Mouse (Mus musculus): ENCODE measurements around the gene Gipc3.

DNA sequence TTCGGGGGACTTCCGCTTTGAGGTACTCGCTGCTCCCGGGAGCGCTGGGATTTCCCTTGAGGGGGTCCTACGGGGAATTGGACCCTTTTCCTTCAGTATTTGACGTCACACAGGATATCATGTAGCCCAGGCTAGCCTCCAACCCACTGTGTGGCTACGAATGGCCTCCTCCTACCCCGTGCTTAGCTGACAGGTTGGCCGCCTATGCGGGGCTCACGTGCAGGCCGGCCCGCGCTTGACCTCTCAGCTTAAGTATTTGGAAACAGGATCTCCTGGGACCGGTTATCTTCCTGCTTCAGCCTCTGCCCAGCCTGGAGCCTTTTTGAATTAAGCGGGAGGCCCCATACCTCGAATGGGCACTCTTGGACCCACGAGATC is 41.5 kb upstream of the Gipc3 start:
- no peak for TF ChIP-seq GATA1 (IDR thresholded peaks at IDR 0.05; ENCODE audit: low read length)
- TF ChIP-seq TAL1 (IDR thresholded peaks at IDR 0.05; ENCODE audit: low read length): no peak
